In genomic region chr5:35495989-35496388, GRCm38 (mm10) we compare ENCODE assay signal across 24 mouse cellular contexts. TPM values are rescaled to one million over a fixed set of nuclear protein-coding genes. Genes with fewer than 3 reads are reported as not detected.
DNase-seq lines count a peak whose midpoint lies in the region; ATAC-seq and TF ChIP-seq lines count a peak whose summit lies in the region.
"Had no signal": no experiment of that assay in that cellular context is flagged by ENCODE, and none has a peak within 500 bp of the region (broad histone marks: within the 10 kb centered on the region; RNA-seq: fewer than 3 reads in every experiment).

No protein-coding gene starts in this region.

- H3K4me1 ChIP-seq in hindbrain, embryonic 11.5 days (replicated peaks; ENCODE audit: control insufficient read depth, insufficient read depth, low read length) = peaks cover 11% of the 10 kb centered on the region; the same call in 1 of the 2 replicates
- H3K4me1 ChIP-seq in hindbrain, embryonic 13.5 days (replicated peaks) = peaks cover 8% of the 10 kb centered on the region
- H3K4me1 ChIP-seq in midbrain, postnatal 0 days (ENCODE audit: insufficient read depth, low read length) = no peaks in the 10 kb centered on the region
- peaks cover 14% of the 10 kb centered on the region for H3K4me1 ChIP-seq in midbrain, embryonic 13.5 days (replicated peaks)
- peaks cover 52% of the 10 kb centered on the region for H3K4me1 ChIP-seq in limb, embryonic 10.5 days
- H3K4me1 ChIP-seq: forebrain, embryonic 15.5 days; heart, embryonic 13.5 days; liver, embryonic 15.5 days had no signal

- no peak overlapping the region for H3K4me2 ChIP-seq in hindbrain, embryonic 11.5 days (replicated peaks; ENCODE audit: low read depth, low read length)
- H3K4me2 ChIP-seq in hindbrain, embryonic 13.5 days = no peak overlapping the region
- no peak overlapping the region for H3K4me2 ChIP-seq in midbrain, postnatal 0 days (ENCODE audit: low read depth, low read length, poor library complexity, severe bottlenecking)
- H3K4me2 ChIP-seq in midbrain, embryonic 13.5 days (replicated peaks) = no peak overlapping the region
- H3K4me2 ChIP-seq: forebrain, embryonic 15.5 days; heart, embryonic 13.5 days; liver, embryonic 15.5 days had no signal

- no peak overlapping the region for H3K4me3 ChIP-seq in hindbrain, embryonic 11.5 days (ENCODE audit: low read depth, low read length)
- H3K4me3 ChIP-seq in hindbrain, embryonic 13.5 days = no peak overlapping the region
- no peak overlapping the region for H3K4me3 ChIP-seq in midbrain, postnatal 0 days (ENCODE audit: low read depth, low read length)
- H3K4me3 ChIP-seq in midbrain, embryonic 13.5 days (replicated peaks) = no peak overlapping the region
- peak overlapping the region; percentile 17; the same call in 1 of the 2 replicates for H3K4me3 ChIP-seq in limb, embryonic 10.5 days
- H3K4me3 ChIP-seq: erythroblast, embryonic 14.5 days; forebrain, embryonic 15.5 days; heart, embryonic 13.5 days; liver, embryonic 15.5 days had no signal

- DNase-seq in hindbrain, embryonic 11.5 days (ENCODE audit: low spot score) = peak; percentile 9
- peak; percentile 39 for DNase-seq in midbrain, postnatal 0 days (ENCODE audit: low spot score)
- no peak for DNase-seq in limb, embryonic 10.5 days (ENCODE audit: low spot score)
- DNase-seq in urinary bladder, adult 2 months (ENCODE audit: low spot score) = no peak
- no peak for DNase-seq in urinary bladder, adult 18-20 months (ENCODE audit: low spot score in 2 of 2)
- DNase-seq: cerebellum, adult 2 months; gastrocnemius, postnatal 14 days; heart, adult 18-20 months; kidney, adult 8-10 months; kidney, postnatal 36 days; spleen, adult 18-20 months; thymus, postnatal 36 days had no signal

- no peak overlapping the region for H3K9ac ChIP-seq in hindbrain, embryonic 11.5 days (ENCODE audit: low read depth, low read length)
- H3K9ac ChIP-seq in hindbrain, embryonic 13.5 days = no peak overlapping the region
- no peak overlapping the region for H3K9ac ChIP-seq in midbrain, postnatal 0 days (replicated peaks; ENCODE audit: low read length, poor library complexity, severe bottlenecking)
- no peak overlapping the region for H3K9ac ChIP-seq in midbrain, embryonic 13.5 days (replicated peaks)
- H3K9ac ChIP-seq: forebrain, embryonic 15.5 days; heart, embryonic 13.5 days; liver, embryonic 15.5 days had no signal

- H3K9me3 ChIP-seq in hindbrain, embryonic 11.5 days (ENCODE audit: control insufficient read depth, low read length) = no peaks in the 10 kb centered on the region
- H3K9me3 ChIP-seq in hindbrain, embryonic 13.5 days = no peaks in the 10 kb centered on the region
- H3K9me3 ChIP-seq in midbrain, postnatal 0 days (ENCODE audit: low read length) = no peaks in the 10 kb centered on the region
- H3K9me3 ChIP-seq in midbrain, embryonic 13.5 days = no peaks in the 10 kb centered on the region
- no peaks in the 10 kb centered on the region for H3K9me3 ChIP-seq in limb, embryonic 10.5 days (replicated peaks)
- H3K9me3 ChIP-seq: forebrain, embryonic 15.5 days; heart, embryonic 13.5 days; liver, embryonic 15.5 days had no signal

- H3K27me3 ChIP-seq in hindbrain, embryonic 11.5 days (ENCODE audit: control insufficient read depth, insufficient read depth, low read length) = no peaks in the 10 kb centered on the region
- peaks cover 19% of the 10 kb centered on the region for H3K27me3 ChIP-seq in hindbrain, embryonic 13.5 days
- H3K27me3 ChIP-seq in midbrain, postnatal 0 days (ENCODE audit: insufficient read depth, low read length) = no peaks in the 10 kb centered on the region; the same call in 1 of the 2 replicates
- H3K27me3 ChIP-seq in midbrain, embryonic 13.5 days = peaks cover 3% of the 10 kb centered on the region; the same call in 1 of the 2 replicates
- peaks cover 76% of the 10 kb centered on the region for H3K27me3 ChIP-seq in limb, embryonic 10.5 days (ENCODE audit: low read depth, poor library complexity, severe bottlenecking)
- H3K27me3 ChIP-seq: forebrain, embryonic 15.5 days; liver, embryonic 15.5 days had no signal

- no peak overlapping the region for H3K27ac ChIP-seq in hindbrain, embryonic 11.5 days (ENCODE audit: low read depth, low read length)
- H3K27ac ChIP-seq in hindbrain, embryonic 13.5 days = no peak overlapping the region
- H3K27ac ChIP-seq in midbrain, postnatal 0 days (ENCODE audit: low read depth, low read length) = no peak overlapping the region
- H3K27ac ChIP-seq in midbrain, embryonic 13.5 days = no peak overlapping the region
- H3K27ac ChIP-seq in limb, embryonic 10.5 days = peak overlapping the region; percentile 50; the same call in 1 of the 2 replicates
- H3K27ac ChIP-seq: forebrain, embryonic 15.5 days; heart, embryonic 13.5 days; liver, embryonic 15.5 days had no signal

- no peaks in the 10 kb centered on the region for H3K36me3 ChIP-seq in hindbrain, embryonic 11.5 days (ENCODE audit: control insufficient read depth, insufficient read depth, low read length)
- H3K36me3 ChIP-seq in hindbrain, embryonic 13.5 days = no peaks in the 10 kb centered on the region
- H3K36me3 ChIP-seq in midbrain, postnatal 0 days (ENCODE audit: insufficient read depth, low read length) = no peaks in the 10 kb centered on the region
- no peaks in the 10 kb centered on the region for H3K36me3 ChIP-seq in midbrain, embryonic 13.5 days
- H3K36me3 ChIP-seq in limb, embryonic 10.5 days = no peaks in the 10 kb centered on the region
- H3K36me3 ChIP-seq: forebrain, embryonic 15.5 days; heart, embryonic 13.5 days; liver, embryonic 15.5 days had no signal

- no peak for TF ChIP-seq CTCF in midbrain, postnatal 0 days (IDR thresholded peaks at IDR 0.05)

- ATAC-seq in hindbrain, embryonic 11.5 days (ENCODE audit: low FRiP score) = no peak
- no peak for ATAC-seq in hindbrain, embryonic 13.5 days (ENCODE audit: low FRiP score)
- ATAC-seq in midbrain, postnatal 0 days (ENCODE audit: low FRiP score) = no peak
- no peak; the same call in 1 of the 2 replicates for ATAC-seq in midbrain, embryonic 13.5 days
- ATAC-seq: forebrain, embryonic 15.5 days; inflammation-experienced regulatory T-cells, adult 6 months; lung, postnatal 0 days had no signal

- WGBS in hindbrain, embryonic 11.5 days = 6% methylated on average over 5 of the region's 5 CpGs
- 19% methylated on average over 5 of the region's 5 CpGs for WGBS in hindbrain, embryonic 13.5 days
- 29% methylated on average over 5 of the region's 5 CpGs for WGBS in midbrain, postnatal 0 days
- WGBS in midbrain, embryonic 13.5 days = 18% methylated on average over 5 of the region's 5 CpGs
- WGBS in limb, embryonic 10.5 days = 6% methylated on average over 5 of the region's 5 CpGs

RNA-seq across cellular contexts. Expression of gene Cpz, which starts 29.5 kb away (rescaled TPM):
- polyA plus RNA-seq in hindbrain, embryonic 11.5 days (2014; fragmentation: Nextera tagmentation; extraction: Ambion mirVana) = 5.3 and 6.4 TPM in 2 replicates
- polyA plus RNA-seq in hindbrain, embryonic 13.5 days (2015; fragmentation: Nextera tagmentation; extraction: Ambion mirVana) = 1.1 and 2.3 TPM in 2 replicates
- total RNA-seq in midbrain, postnatal 0 days (2014; rRNA removed) = 8.9 and 19.2 TPM in 2 replicates
- 1.7 and 2.3 TPM in 2 replicates for polyA plus RNA-seq in midbrain, postnatal 0 days (2015; fragmentation: Nextera tagmentation; extraction: Ambion mirVana)
- 1.0 and 1.4 TPM in 2 replicates for polyA plus RNA-seq in midbrain, embryonic 13.5 days (2015; fragmentation: Nextera tagmentation; extraction: Ambion mirVana)
- 4.2 and 8.0 TPM in 2 replicates for polyA plus RNA-seq in limb, embryonic 10.5 days (2016; fragmentation: Nextera tagmentation; extraction: Ambion mirVana)
- polyA plus RNA-seq in urinary bladder, adult 2 months (2012; rRNA removed) = 36.1 and 38.1 TPM in 2 replicates
- total RNA-seq: CH12.LX; megakaryocyte progenitor cell, adult 5-6 weeks; MEL; monocyte, adult 5-6 weeks had no signal
- polyA plus RNA-seq: erythroblast, embryonic 14.5 days; inflammation-experienced regulatory T-cells, adult 6 months had no signal

Comparison
In these comparisons a context has a peak if more than half of its experiments do, and no peak if none do; other contexts are left out.
1. DNase-seq: peak in hindbrain, embryonic 11.5 days (single experiment) and midbrain, postnatal 0 days (single experiment); none in limb, embryonic 10.5 days (single experiment), urinary bladder, adult 2 months (single experiment) and urinary bladder, adult 18-20 months (0 of 2).